Mouse (Mus musculus) CH12.LX (cell line): ENCODE measurements around the gene Setx.

Experiments
- EP300 ChIP-seq: IDR thresholded peaks from 2 replicates; pipeline ENCODE4 v1.6.1; 2011; ENCODE audit warnings: low read length, improper control_type of control experiment
- POLR2A ChIP-seq: IDR thresholded peaks from 2 replicates; pipeline ENCODE4 v1.6.1; 2011; ENCODE audit warnings: low read depth, mild to moderate bottlenecking, improper control_type of control experiment, low read length
- SMC3 ChIP-seq: IDR thresholded peaks from 2 replicates; pipeline ENCODE4 v1.6.1; 2011; ENCODE audit warnings: low read depth, low read length, improper control_type of control experiment
- TCF12 ChIP-seq: IDR thresholded peaks from 2 replicates; pipeline ENCODE4 v1.6.1; 2014; ENCODE audit warnings: low read depth, mild to moderate bottlenecking, inconsistent platforms, low read length, improper control_type of control experiment
- USF1 ChIP-seq: IDR thresholded peaks from 2 replicates; pipeline ENCODE4 v1.6.1; 2014; ENCODE audit warnings: low read depth, mild to moderate bottlenecking, inconsistent platforms, low read length, improper control_type of control experiment
- USF2 ChIP-seq: conservative IDR thresholded peaks from 2 replicates; pipeline ENCODE4 v1.6.1; 2011; ENCODE audit warnings: low read depth, low read length, improper control_type of control experiment

DNA sequence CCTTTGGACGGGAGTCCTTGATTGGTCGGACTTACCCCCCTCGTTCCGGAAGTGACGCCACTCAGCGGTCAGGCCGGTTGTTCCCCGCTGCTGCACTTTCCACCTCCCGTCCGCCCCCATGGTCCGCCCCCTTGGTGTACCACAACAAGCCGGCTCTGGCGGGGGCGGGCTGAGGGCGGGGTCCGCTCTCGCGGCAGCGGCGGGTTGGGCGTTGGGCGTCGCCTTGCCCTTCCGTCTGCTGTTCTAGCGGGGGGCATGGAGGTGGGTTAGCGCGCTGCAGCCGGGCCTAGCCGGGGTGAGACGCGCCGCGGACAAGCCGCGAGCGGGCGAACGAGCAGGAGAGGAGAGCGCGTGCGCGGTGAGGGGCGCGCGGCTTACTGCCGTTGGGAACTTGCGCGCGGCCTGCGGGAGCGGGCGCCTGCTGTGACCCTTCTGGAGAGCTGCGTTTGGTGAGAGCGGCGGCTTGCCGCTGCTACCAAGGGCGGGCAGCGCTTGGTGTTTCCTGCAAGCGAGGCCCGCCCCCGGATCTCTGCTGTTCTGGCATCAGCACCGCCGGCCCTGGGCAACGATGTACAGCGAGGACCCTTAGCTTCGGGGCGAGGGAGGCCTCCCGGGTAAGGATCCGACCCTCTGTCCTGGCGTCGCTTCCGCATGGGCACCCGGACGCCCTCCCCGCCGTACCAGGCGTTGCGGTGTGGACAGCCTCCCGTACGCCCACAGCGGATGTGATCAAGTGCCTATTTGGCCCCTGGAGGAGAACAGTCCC, 1.1 kb downstream of the Setx start:
- TF ChIP-seq USF2: no peak
- TF ChIP-seq TCF12: peak; percentile 77
- no peak for TF ChIP-seq SMC3
- TF ChIP-seq EP300: no peak
- peak; percentile 68 for TF ChIP-seq POLR2A
- no peak for TF ChIP-seq USF1
